Mouse (Mus musculus) heart, postnatal 14 days (tissue): ENCODE data around the gene Gabrp. TPM values are rescaled to one million over a fixed set of nuclear protein-coding genes. Genes with fewer than 3 reads are reported as not detected.

Experiments used
- DNase-seq, 2 experiments: peaks; one replicate each; pipeline ENCODE4 v3.0.0; 2021 to 2022
- intact Hi-C: fragments of 180-260 bp; cut with DNase I; formaldehyde crosslinking; loops from one replicate; pipeline ENCODE4 v1.15.1; 2025
- long read RNA-seq, 2 experiments: library from polyadenylated mRNA; stranded (forward); transcript quantifications; one replicate each; pipeline ENCODE4 v2.0.0; 2021
- total RNA-seq, 2 experiments: library from RNA; stranded (reverse); gene quantifications; 2 replicates each; pipeline ENCODE4 v1.2.3; 2021

The Gabrp gene
- total RNA-seq: under 1 TPM in 1 of 2 experiments, not detected in 1; 0.48 TPM
- long read RNA-seq, experiment 1: 0 reads
- long read RNA-seq, experiment 2: 0 reads

DNA sequence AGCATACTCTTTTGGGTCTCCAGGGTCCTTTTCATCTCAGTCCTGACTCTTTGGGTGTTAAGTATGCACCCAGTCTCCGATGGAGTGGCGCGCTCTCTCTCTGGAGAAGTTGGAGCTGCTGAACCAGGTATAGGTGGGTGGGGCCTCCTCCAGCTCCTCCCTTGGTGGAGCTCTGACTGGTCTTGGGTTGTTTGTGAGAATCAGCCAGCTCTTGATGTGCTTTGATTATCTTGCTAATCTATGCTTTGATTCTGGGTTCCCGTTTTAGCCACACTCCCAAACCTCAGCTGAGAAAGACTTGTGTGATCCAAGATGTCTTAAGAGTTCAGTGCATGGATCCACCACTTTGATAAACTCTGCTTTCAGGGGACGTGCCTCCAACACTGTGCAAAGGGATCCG, at the start of gene Gabrp:
TSS of gene Gabrp (minus strand) at position 101 of the 400 bp plus-strand sequence.
- DNase-seq: no peak
- intact Hi-C loops: no loop called here

DNA sequence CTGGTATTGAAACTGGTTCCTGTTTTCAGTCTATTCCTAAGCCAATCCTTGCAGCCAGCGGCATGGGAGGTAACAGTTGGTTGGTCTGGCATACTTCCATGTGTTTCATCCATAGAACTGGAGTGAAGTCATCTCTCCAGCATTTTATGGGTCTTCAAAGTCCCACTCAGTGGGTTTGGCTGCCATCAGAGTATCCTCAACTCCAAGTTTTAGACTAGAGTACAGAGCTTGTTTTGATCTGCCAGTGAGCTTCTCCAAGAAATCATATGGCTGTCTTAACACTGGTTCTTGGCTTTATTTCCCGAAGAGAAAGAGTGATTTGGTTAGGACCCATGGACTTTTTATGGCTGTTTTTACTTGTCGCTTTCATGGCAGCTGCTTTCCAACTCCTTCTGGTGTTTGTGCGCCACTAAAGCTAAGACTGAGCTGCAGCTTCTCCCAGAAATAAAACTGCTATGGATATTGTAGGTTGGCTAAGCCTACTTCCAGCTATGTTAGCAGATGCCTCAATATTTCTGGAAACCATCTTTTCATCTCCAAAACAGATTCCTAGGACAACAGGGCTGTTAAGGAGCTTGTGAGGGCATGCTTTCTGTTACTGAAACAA, 48.5 kb upstream of the Gabrp start:
- no peak for DNase-seq
- intact Hi-C loops: no loop called here

- peak; percentile 64 to 80 for DNase-seq
- intact Hi-C loops: loop anchor here (1.0 kb wide), 1 partner anchor 438 kb away; no protein-coding TSS in a partner anchor
Observed at GRCm38 (mm10) chr11:33614218-33614617, 35.5 kb upstream of the Gabrp start.

DNA sequence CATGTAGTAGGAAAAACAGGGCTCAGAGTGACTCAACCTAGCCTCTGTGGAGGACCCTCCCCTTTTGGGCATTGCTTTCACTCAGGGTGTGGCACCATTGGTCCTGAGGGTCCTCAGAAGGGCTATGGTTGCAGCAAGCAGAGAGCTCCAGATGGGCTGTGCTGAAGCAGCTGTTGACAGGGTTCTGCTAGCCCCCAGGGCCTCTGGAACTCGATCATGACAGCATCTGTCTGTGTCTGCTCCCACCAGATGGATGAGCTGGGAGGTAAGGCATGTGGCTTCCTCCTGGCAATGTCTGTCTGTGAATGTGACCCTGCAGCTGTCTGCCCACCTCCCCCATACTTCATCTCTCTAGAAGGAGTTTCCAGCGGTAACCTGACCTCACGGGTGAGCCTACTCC, 29.0 kb upstream of the Gabrp start:
- DNase-seq: peak; percentile 3 to 16
- intact Hi-C loops: no loop called here

DNA sequence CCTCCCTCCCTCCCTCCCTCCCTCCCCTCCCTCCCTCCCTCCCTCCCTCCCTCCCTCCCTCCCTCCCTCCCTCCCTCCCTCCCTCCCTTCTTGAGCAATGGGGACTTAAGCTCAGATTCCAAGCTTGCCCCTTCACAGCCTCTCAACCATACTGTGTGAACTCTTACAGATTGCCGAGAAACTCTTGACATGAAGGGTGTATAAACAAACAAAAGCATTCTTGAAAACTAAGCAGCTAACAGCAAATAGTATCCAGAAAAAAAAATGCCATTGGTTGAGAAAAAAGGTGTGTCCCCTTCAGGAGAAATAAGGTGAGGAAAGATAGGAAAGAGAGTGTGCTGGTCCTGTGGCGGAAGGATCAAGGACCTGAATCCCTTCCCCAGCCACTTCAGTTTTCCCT, 24.4 kb upstream of the Gabrp start:
- intact Hi-C loops: no loop called here
- no peak for DNase-seq

- DNase-seq: no peak
- intact Hi-C loops: no loop called here
Observed at GRCm38 (mm10) chr11:33598986-33599385, 20.2 kb upstream of the Gabrp start, which contains the start of gene D130052B06Rik. Gene D130052B06Rik (plus strand): TSS chr11:33599302.

GRCm38 (mm10) chr11:33596655-33597054, 17.9 kb upstream of the Gabrp start:
- DNase-seq: no peak

GRCm38 (mm10) chr11:33592826-33593225, 14.1 kb upstream of the Gabrp start:
- no peak for DNase-seq
- intact Hi-C loops: no loop called here

More at GRCm38 (mm10) chr11:33596655-33597054, 17.9 kb upstream of the Gabrp start:
- intact Hi-C loops: no loop called here

GRCm38 (mm10) chr11:33590771-33591170, 12.0 kb upstream of the Gabrp start:
- DNase-seq: no peak
- intact Hi-C loops: no loop called here

- no peak for DNase-seq
- intact Hi-C loops: no loop called here
Observed at GRCm38 (mm10) chr11:33586614-33587013, 7.9 kb upstream of the Gabrp start.

GRCm38 (mm10) chr11:33579621-33580020, 862 bp upstream of the Gabrp start:
- intact Hi-C loops: no loop called here
- DNase-seq: no peak

DNA sequence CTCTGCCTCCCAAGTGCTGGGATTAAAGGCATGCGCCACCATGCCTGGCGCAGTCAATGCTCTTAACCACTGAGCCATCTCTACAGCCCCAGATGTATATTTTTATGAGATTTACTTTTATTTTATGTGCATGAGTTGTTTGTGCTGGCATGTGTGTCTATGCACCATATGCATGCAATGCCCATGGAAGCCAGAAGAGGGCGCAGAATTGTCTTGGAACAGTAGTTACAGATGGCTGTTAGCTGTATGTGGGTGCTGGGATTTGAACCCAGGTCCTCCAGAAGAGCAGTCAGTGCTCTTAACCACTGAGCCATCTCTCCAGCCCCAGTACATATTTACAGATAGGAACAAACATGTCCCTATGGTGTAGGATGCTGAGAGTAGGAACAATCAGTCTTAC, 3.8 kb downstream of the Gabrp start:
- intact Hi-C loops: no loop called here
- no peak for DNase-seq

- intact Hi-C loops: no loop called here
- no peak for DNase-seq
Observed at GRCm38 (mm10) chr11:33570413-33570812, 8.3 kb downstream of the Gabrp start.

DNA sequence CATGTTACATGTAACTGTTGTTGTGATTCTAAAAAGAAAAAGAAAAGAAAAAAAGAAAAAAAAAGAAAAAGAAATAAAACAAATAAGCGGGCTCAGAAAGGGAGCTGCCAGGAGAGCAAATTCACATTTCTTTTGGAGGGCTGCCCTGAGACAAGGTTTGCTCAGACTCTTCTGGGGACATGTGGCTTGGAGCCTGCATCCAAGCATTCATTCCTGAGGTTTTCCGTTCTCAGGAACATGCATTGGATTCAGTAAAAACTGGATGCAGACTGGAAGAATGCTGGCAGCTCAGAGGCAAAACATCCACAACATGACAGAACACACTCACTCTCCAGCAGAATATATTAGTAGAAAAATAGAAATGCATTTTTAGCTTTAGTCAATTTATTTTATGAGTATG, 14.8 kb downstream of the Gabrp start:
- intact Hi-C loops: no loop called here
- DNase-seq: no peak

DNA sequence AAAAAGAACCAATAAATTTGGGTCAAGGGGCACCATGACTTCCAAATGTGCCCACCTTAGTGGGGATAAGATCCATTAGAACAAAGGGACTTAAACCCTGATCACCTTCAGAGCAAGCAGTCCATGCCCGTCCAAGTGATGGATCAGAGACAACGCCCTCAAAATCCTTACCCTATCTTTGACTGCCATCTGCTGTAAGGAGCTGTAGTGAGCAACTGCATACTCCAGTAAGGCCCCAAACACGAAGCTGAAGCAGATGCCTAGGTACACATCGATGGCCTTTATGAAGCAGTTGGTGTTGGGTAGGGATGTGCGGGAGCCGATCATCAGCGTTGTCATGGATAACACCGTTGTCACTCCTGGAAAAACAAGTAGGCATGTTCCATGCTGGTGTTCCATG, 24.6 kb downstream of the Gabrp start:
- no peak for DNase-seq
- intact Hi-C loops: loop anchor here (2.0 kb wide), 1 partner anchor 377 kb away; no protein-coding TSS in a partner anchor

DNA sequence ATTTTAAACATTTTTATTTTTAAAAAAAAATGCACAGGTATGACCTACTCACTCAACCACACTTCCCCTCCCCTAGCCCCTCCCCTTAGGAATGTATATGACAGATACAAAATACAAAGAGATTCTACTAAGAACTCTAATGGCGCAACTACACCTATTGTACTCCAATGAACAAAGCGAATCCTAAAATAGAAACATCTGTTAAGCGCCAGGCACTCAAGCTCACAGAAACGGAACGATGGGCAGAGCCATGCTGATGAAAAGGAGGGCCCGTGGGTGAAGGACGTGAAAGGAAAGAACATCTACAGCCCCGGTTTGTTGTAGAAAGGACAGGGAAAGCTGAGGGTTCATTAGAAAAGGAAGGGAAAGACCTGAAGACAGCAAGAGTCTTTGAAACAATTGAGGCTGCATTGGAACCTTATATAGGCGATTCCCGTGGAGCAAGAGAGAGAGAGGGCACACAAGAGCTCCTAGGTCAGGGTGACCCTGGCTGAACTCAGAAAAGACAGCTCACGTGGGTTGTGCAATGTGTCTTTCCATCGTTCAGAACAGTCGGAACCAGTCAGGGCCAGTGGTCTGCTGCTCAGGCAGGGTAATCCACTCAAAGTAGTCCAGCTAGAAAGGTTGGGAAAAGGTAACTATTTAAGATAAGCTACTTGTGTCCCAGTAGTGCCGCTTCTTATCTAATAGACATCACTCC, 27.7 kb downstream of the Gabrp start:
- no peak for DNase-seq
- intact Hi-C loops: no loop called here

- intact Hi-C loops: no loop called here
- DNase-seq: peak; percentile 28 to 50
Observed at GRCm38 (mm10) chr11:33547386-33547785, 31.4 kb downstream of the Gabrp start.

DNA sequence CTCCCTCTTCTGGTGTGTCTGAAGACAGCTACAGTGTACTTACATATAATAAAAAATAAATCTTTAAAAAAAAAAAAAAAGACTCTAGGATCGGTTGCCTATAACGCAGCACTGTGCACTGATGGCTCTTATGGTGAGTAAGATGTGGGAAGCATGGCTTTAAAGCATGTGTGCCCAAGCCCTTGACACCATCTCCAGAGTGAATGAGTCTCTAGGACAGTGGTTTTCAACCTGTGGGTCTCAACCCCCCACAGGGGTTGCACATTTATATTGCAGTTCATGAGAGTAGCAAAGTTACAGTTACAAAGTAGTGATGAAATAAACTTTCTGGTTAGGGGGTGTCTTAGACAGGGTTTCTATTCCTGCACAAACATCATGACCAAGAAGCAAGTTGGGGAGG, 33.8 kb downstream of the Gabrp start:
- DNase-seq: no peak

DNA sequence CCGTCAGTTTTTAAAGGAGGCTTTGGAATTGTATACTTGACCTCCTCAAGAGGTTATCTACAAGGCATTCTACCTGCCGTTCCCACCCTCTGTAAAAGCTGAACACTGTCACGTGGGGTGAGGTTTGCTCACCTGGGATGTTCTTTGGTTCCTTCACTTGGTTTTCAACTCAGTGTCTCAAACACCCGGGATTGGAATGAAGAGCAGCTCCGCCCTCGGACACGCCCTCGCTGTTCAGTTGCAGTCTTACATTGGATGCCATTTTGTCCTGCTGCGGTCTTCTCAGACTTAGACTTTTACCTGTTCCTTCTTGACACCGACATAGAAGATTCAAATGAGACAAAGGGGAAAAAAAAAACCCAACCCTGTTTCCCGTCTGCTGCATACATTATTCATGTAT, 34.6 kb downstream of the Gabrp start:
- intact Hi-C loops: no loop called here
- DNase-seq: no peak

More for the DNA sequence above, 33.8 kb downstream of the Gabrp start:
- intact Hi-C loops: no loop called here

GRCm38 (mm10) chr11:33537390-33538125, 41.2 kb downstream of the Gabrp start:
- intact Hi-C loops: no loop called here
- no peak for DNase-seq

GRCm38 (mm10) chr11:33536636-33537035, 42.1 kb downstream of the Gabrp start:
- no peak for DNase-seq
- intact Hi-C loops: no loop called here
